Mouse (Mus musculus) MEL (cell line): Measurements from ENCODE around the gene Top1. TPM values are rescaled to one million over a fixed set of nuclear protein-coding genes. Genes with fewer than 3 reads are reported as not detected.

Experiments used
- DNase-seq: peaks from one replicate; pipeline ENCODE4 v3.0.0; 2011; ENCODE audit warnings: low read depth, low spot score
- H3K27ac ChIP-seq: 2 replicates; pipeline ENCODE4 v1.5.1; 2012; ENCODE audit warnings: low read depth, mild to moderate bottlenecking, control low read depth, low read length, moderate library complexity; ENCODE audit not compliant: control insufficient read depth
- H3K27me3 ChIP-seq, 2 experiments: fragments of 150-350 bp in 1 of 2; sonication (generic) in 1 of 2; 2 replicates each; pipeline ENCODE4 v1.6.1; 2012; ENCODE audit warnings: low read length in 2 of 2, mild to moderate bottlenecking in 2 of 2, improper control_type of control experiment in 1 of 2, moderate library complexity in 1 of 2; ENCODE audit not compliant: insufficient read depth in 2 of 2, control insufficient read depth in 1 of 2
- H3K36me3 ChIP-seq, 2 experiments: 2 replicates each; pipeline ENCODE4 v1.6.1; 2012 to 2014; ENCODE audit warnings: low read length in 2 of 2, improper control_type of control experiment in 1 of 2, inconsistent platforms in 1 of 2, mild to moderate bottlenecking in 1 of 2; ENCODE audit not compliant: insufficient read depth in 2 of 2, control insufficient read depth in 1 of 2
- H3K4me1 ChIP-seq, 2 experiments: fragments of 150-350 bp in 1 of 2; sonication (generic) in 1 of 2; 2 replicates each; pipeline ENCODE4 v1.6.1; 2012; ENCODE audit warnings: low read length in 2 of 2, improper control_type of control experiment in 1 of 2, mild to moderate bottlenecking in 1 of 2; ENCODE audit not compliant: insufficient read depth in 2 of 2, control insufficient read depth in 1 of 2
- H3K4me3 ChIP-seq, 2 experiments: fragments of 150-350 bp in 1 of 2; sonication (generic) in 1 of 2; 2 replicates each; pipeline ENCODE4 v1.5.1; 2012; ENCODE audit warnings: low read depth in 2 of 2, low read length in 2 of 2, mild to moderate bottlenecking in 2 of 2, moderate library complexity in 2 of 2, control low read depth in 1 of 2, improper control_type of control experiment in 1 of 2; ENCODE audit not compliant: control insufficient read depth in 1 of 2, insufficient read depth in 1 of 2
- H3K79me2 ChIP-seq: 2 replicates; pipeline ENCODE4 v1.6.1; 2012; ENCODE audit warnings: mild to moderate bottlenecking, low read length, moderate library complexity; ENCODE audit not compliant: control insufficient read depth, poor library complexity, insufficient read depth
- H3K9ac ChIP-seq: 2 replicates; pipeline ENCODE4 v1.6.1; 2012; ENCODE audit warnings: low read depth, mild to moderate bottlenecking, control low read depth, low read length, moderate library complexity; ENCODE audit not compliant: control insufficient read depth, poor library complexity, severe bottlenecking
- H3K9me3 ChIP-seq: fragments of 150-350 bp; sonication (generic); replicated peaks from 2 replicates; pipeline ENCODE4 v1.6.1; 2012; ENCODE audit warnings: mild to moderate bottlenecking, low read length, improper control_type of control experiment, moderate library complexity; ENCODE audit not compliant: insufficient read depth
- BHLHE40 ChIP-seq: IDR thresholded peaks from 2 replicates; pipeline ENCODE4 v1.6.1; 2012; ENCODE audit warnings: low read depth, mild to moderate bottlenecking, inconsistent platforms, low read length, improper control_type of control experiment, borderline replicate concordance
- CHD1 ChIP-seq: IDR thresholded peaks from 2 replicates; pipeline ENCODE4 v1.6.1; 2012; ENCODE audit warnings: low read depth, mild to moderate bottlenecking, inconsistent platforms, low read length, improper control_type of control experiment
- CHD2 ChIP-seq: IDR thresholded peaks from 2 replicates; pipeline ENCODE4 v1.6.1; 2011; ENCODE audit warnings: low read length, improper control_type of control experiment
- CTCF ChIP-seq, 3 experiments: IDR thresholded peaks in 2 of 3; conservative IDR thresholded peaks in 1 of 3; 2 replicates each; pipeline ENCODE4 v1.5.1; 2011 to 2012; ENCODE audit warnings: low read length in 3 of 3, low read depth in 2 of 3, mild to moderate bottlenecking in 2 of 3, improper control_type of control experiment in 1 of 3, inconsistent platforms in 1 of 3, mixed read lengths in 1 of 3, moderate library complexity in 1 of 3; ENCODE audit not compliant: control insufficient read depth in 1 of 3, insufficient read depth in 1 of 3, poor library complexity in 1 of 3, severe bottlenecking in 1 of 3
- E2F4 ChIP-seq: IDR thresholded peaks from 2 replicates; pipeline ENCODE4 v1.6.1; 2011; ENCODE audit warnings: low read depth, low read length, improper control_type of control experiment, borderline replicate concordance
- ELF1 ChIP-seq: IDR thresholded peaks from 2 replicates; pipeline ENCODE4 v1.6.1; 2014; ENCODE audit warnings: low read depth, mild to moderate bottlenecking, inconsistent platforms, low read length, improper control_type of control experiment, moderate library complexity
- EP300 ChIP-seq, 2 experiments: IDR thresholded peaks; 2 replicates each; pipeline ENCODE4 v1.6.1; 2011; ENCODE audit warnings: improper control_type of control experiment in 2 of 2, low read length in 2 of 2, low read depth in 1 of 2, mild to moderate bottlenecking in 1 of 2
- GATA1 ChIP-seq: IDR thresholded peaks from 2 replicates; pipeline ENCODE4 v1.6.1; 2011; ENCODE audit warnings: low read depth, low read length, improper control_type of control experiment
- HCFC1 ChIP-seq: IDR thresholded peaks from 2 replicates; pipeline ENCODE4 v1.6.1; 2012; ENCODE audit warnings: low read depth, mild to moderate bottlenecking, inconsistent platforms, low read length, improper control_type of control experiment, moderate library complexity
- JUND ChIP-seq: IDR thresholded peaks from 2 replicates; pipeline ENCODE4 v1.6.1; 2011; ENCODE audit warnings: low read depth, mild to moderate bottlenecking, improper control_type of control experiment, low read length
- MAFK ChIP-seq: IDR thresholded peaks from 2 replicates; pipeline ENCODE4 v1.6.1; 2011; ENCODE audit warnings: low read depth, mild to moderate bottlenecking, low read length, improper control_type of control experiment, borderline replicate concordance
- MAX ChIP-seq: IDR thresholded peaks from 2 replicates; pipeline ENCODE4 v1.6.1; 2011; ENCODE audit warnings: low read length, improper control_type of control experiment
- MEF2A ChIP-seq: IDR thresholded peaks from 2 replicates; pipeline ENCODE4 v1.6.1; 2014; ENCODE audit warnings: low read depth, mild to moderate bottlenecking, inconsistent platforms, low read length, improper control_type of control experiment; ENCODE audit not compliant: poor library complexity, insufficient replicate concordance, severe bottlenecking; ENCODE audit errors: extremely low read depth
- MYB ChIP-seq: IDR thresholded peaks from 2 replicates; pipeline ENCODE4 v1.6.1; 2011; ENCODE audit warnings: mild to moderate bottlenecking, low read depth, low read length, improper control_type of control experiment
- MYC ChIP-seq: IDR thresholded peaks from 2 replicates; pipeline ENCODE4 v1.6.1; 2011; ENCODE audit warnings: low read depth, mild to moderate bottlenecking, low read length, improper control_type of control experiment, moderate library complexity
- POLR2A ChIP-seq, 2 experiments: IDR thresholded peaks; 2 replicates each; pipeline ENCODE4 v1.6.1; 2011 to 2012; ENCODE audit warnings: low read length in 2 of 2, mild to moderate bottlenecking in 2 of 2, control low read depth in 1 of 2, improper control_type of control experiment in 1 of 2, low read depth in 1 of 2, moderate library complexity in 1 of 2; ENCODE audit not compliant: control insufficient read depth in 1 of 2, insufficient read depth in 1 of 2, poor library complexity in 1 of 2
- RAD21 ChIP-seq: IDR thresholded peaks from 2 replicates; pipeline ENCODE4 v1.6.1; 2011; ENCODE audit warnings: mild to moderate bottlenecking, low read depth, low read length, improper control_type of control experiment
- SIN3A ChIP-seq: IDR thresholded peaks from 2 replicates; pipeline ENCODE4 v1.6.1; 2012; ENCODE audit warnings: low read length, improper control_type of control experiment, inconsistent platforms
- SMC3 ChIP-seq: IDR thresholded peaks from 2 replicates; pipeline ENCODE4 v1.6.1; 2011; ENCODE audit warnings: low read depth, low read length, improper control_type of control experiment
- TAL1 ChIP-seq: IDR thresholded peaks from 2 replicates; pipeline ENCODE4 v1.6.1; 2012; ENCODE audit warnings: mild to moderate bottlenecking, inconsistent platforms, low read length, moderate library complexity, mixed read lengths
- TCF12 ChIP-seq: IDR thresholded peaks from 2 replicates; pipeline ENCODE4 v1.6.1; 2014; ENCODE audit warnings: low read depth, mild to moderate bottlenecking, inconsistent platforms, low read length, improper control_type of control experiment, moderate library complexity
- UBTF ChIP-seq: IDR thresholded peaks from 2 replicates; pipeline ENCODE4 v1.6.1; 2012; ENCODE audit warnings: low read depth, mild to moderate bottlenecking, inconsistent platforms, low read length, improper control_type of control experiment, moderate library complexity, borderline replicate concordance; ENCODE audit not compliant: insufficient read depth
- USF1 ChIP-seq: IDR thresholded peaks from 2 replicates; pipeline ENCODE4 v1.6.1; 2014; ENCODE audit warnings: low read depth, mild to moderate bottlenecking, inconsistent platforms, low read length, improper control_type of control experiment, moderate library complexity
- USF2 ChIP-seq, 2 experiments: IDR thresholded peaks; 2 replicates each; pipeline ENCODE4 v1.6.1; 2011 to 2012; ENCODE audit warnings: improper control_type of control experiment in 2 of 2, low read length in 2 of 2, borderline replicate concordance in 1 of 2, inconsistent platforms in 1 of 2, low read depth in 1 of 2, mild to moderate bottlenecking in 1 of 2; ENCODE audit not compliant: insufficient read depth in 1 of 2
- ZNF384 ChIP-seq: IDR thresholded peaks from 2 replicates; pipeline ENCODE4 v1.6.1; 2012; ENCODE audit warnings: low read depth, mild to moderate bottlenecking, inconsistent platforms, low read length, improper control_type of control experiment
- polyA plus RNA-seq, 2 experiments: library from polyadenylated mRNA; stranded (reverse) in 1 of 2; unstranded in 1 of 2; fragments of >175 nt in 1 of 2; fragments of >200 nt in 1 of 2; gene quantifications; 2 replicates each; pipeline versions ENCODE4 v1.2.1 to v1.2.4; 2012; ENCODE audit warnings: low replicate concordance in 2 of 2, low read depth in 1 of 2; ENCODE audit not compliant: insufficient read length in 2 of 2, insufficient read depth in 1 of 2, missing spikeins in 1 of 2
- total RNA-seq: library from RNA; depleted of rRNA; stranded (reverse); fragments of 300-350 nt; gene quantifications from 2 replicates; pipeline ENCODE4 v1.2.3, GENCODE M21; 2012

Gene Top1
- total and polyA plus RNA-seq, 3 experiments: 33.5 to 123 (median 73.3) TPM

DNA sequence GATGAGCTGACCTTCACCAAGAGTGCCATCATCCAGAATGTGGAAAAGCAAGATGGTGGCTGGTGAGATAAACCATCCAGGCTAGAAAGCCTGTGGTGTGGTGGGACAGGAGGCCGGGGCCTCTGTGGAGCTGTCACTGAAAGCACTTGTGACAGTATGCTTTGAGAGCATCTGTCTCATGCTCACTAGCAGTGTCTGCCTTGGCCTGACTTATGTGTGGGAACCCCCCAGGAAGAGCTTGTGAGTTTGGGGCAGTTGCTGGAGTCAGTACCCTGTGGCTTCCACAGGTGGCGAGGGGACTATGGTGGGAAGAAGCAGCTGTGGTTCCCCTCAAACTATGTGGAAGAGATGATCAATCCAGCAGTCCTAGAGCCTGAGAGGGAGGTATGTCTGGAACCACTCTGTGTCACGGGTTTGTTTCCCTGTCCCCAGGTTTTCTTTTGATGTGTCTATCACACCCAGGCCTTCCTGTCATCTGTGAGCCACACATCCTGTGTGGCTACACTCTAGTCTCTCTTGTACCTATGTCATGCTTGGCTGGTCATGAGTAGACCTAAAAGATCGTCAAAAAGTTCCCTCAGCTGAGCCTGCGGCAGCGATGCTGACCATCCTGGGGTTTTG is 111.0 kb downstream of the Top1 start:
- DNase-seq: no peak
- H3K4me3 ChIP-seq: no peak overlapping the region
- no peak for TF ChIP-seq BHLHE40
- no peak for TF ChIP-seq TCF12
- TF ChIP-seq EP300 (IDR thresholded peaks at IDR 0.05; ENCODE audit: low read depth in 1 of 2, low read length in 2 of 2): no peak
- TF ChIP-seq JUND: no peak
- no peak for TF ChIP-seq TAL1
- no peak for TF ChIP-seq UBTF
- no peak for TF ChIP-seq MEF2A
- no peak for TF ChIP-seq MAX
- TF ChIP-seq RAD21: no peak
- no peak for TF ChIP-seq E2F4
- TF ChIP-seq SIN3A: no peak
- TF ChIP-seq USF2 (IDR thresholded peaks at IDR 0.05; ENCODE audit: borderline replicate concordance in 1 of 2, insufficient read depth in 1 of 2, low read depth in 1 of 2, low read length in 2 of 2): no peak
- no peak for TF ChIP-seq GATA1
- no peak for TF ChIP-seq USF1
- TF ChIP-seq CHD1: no peak
- no peak for TF ChIP-seq MYB
- no peak for TF ChIP-seq POLR2A (IDR thresholded peaks at IDR 0.05; ENCODE audit: control insufficient read depth in 1 of 2, insufficient read depth in 1 of 2, low read depth in 1 of 2, low read length in 2 of 2, poor library complexity in 1 of 2)
- no peak for TF ChIP-seq ELF1
- no peak for TF ChIP-seq CHD2
- H3K9me3 ChIP-seq: no peaks in the 10 kb centered on the region
- no peaks in the 10 kb centered on the region; a peak in 1 of 4 replicates for H3K36me3 ChIP-seq
- H3K27me3 ChIP-seq: no peaks in the 10 kb centered on the region
- no peak overlapping the region for H3K9ac ChIP-seq
- H3K79me2 ChIP-seq: no peaks in the 10 kb centered on the region
- no peak overlapping the region for H3K27ac ChIP-seq
- no peaks in the 10 kb centered on the region for H3K4me1 ChIP-seq

DNA sequence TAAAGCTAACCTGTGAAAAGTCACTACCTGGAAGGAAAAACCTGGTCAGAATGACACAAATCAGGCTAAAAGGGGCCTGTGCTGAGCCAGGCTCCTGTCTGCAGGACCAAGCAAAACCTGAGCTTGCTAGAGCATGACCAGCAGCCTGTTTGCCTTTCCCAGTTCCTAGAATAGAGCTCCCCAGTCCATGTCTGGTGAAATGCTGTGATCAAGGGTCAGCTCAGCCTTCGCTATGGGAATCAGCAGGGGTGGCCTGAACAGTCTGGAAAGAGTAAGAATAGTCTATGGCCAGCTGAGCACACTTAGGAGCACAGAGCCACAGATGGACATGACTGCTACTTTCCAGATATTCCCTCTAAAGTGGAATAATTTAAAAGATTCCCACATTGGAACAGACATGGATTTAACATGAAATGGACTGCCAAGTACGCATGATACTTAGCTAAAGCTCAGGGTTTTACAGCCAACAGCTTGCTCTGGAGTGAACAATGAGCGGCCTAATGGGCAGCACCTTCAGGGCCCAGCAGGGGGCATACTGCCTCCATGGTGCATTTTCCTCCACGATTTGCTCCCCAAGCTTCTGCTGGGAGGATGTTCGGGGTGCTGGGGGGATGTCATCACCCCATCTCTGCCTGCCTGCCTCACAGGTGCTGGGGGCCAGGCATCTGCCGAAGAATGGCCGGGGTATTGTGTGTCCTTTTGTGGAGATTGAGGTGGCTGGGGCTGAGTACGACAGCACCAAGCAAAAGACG is 114.9 kb downstream of the Top1 start:
- H3K36me3 ChIP-seq: peaks cover 0 to 11% of the 10 kb centered on the region in 2 experiments; a peak in 2 of 4 replicates

More for the DNA sequence above, 114.9 kb downstream of the Top1 start:
- no peak overlapping the region for H3K4me3 ChIP-seq
- no peak overlapping the region for H3K9ac ChIP-seq
- TF ChIP-seq ZNF384 (no peak), SMC3 (peak; percentile 64), HCFC1 (no peak), MAFK (no peak), MYC (no peak), JUND (no peak), RAD21 (peak; percentile 57), CTCF (IDR thresholded peaks at IDR 0.05 in 2 of 3, conservative IDR thresholded peaks at IDR 0.05 in 1 of 3; ENCODE audit: control insufficient read depth in 1 of 3, insufficient read depth in 1 of 3, low read depth in 2 of 3, low read length in 3 of 3, poor library complexity in 1 of 3, severe bottlenecking in 1 of 3) (peak; percentile 60 to 71 (median 60)), SIN3A (no peak)
- no peaks in the 10 kb centered on the region for H3K79me2 ChIP-seq
- H3K4me1 ChIP-seq: peaks cover 6 to 16% of the 10 kb centered on the region in 2 experiments
- H3K9me3 ChIP-seq: no peaks in the 10 kb centered on the region
- H3K27ac ChIP-seq: no peak overlapping the region
- DNase-seq: peak; percentile 30
- H3K27me3 ChIP-seq: no peaks in the 10 kb centered on the region
